27 mouse cellular contexts compared by ENCODE assay signal in genomic region chr10:95461053-95461553, GRCm38 (mm10). TPM values are rescaled to one million over a fixed set of nuclear protein-coding genes. Genes with fewer than 3 reads are reported as not detected.
DNase-seq lines count a peak whose midpoint lies in the region; TF ChIP-seq lines count a peak whose summit lies in the region.
"Had no signal": no experiment of that assay in that cellular context is flagged by ENCODE, and none has a peak within 500 bp of the region (broad histone marks: within the 10 kb centered on the region; RNA-seq: fewer than 3 reads in every experiment).

No protein-coding gene starts in this region.

- WGBS in limb, embryonic 10.5 days: 74% methylated on average over 4 of the region's 4 CpGs

- H3K4me1 ChIP-seq in ES-Bruce4 (ENCODE audit: control insufficient read depth, insufficient read depth, low read length) (peaks cover 8% of the 10 kb centered on the region), ES-E14 (ENCODE audit: control insufficient read depth in 2 of 2, insufficient read depth in 2 of 2, low read length in 2 of 2, poor library complexity in 1 of 2) (peaks cover 12 to 18% of the 10 kb centered on the region in 2 experiments; a peak in 3 of 4 replicates)
- H3K4me1 ChIP-seq in limb, embryonic 10.5 days: peaks cover 5% of the 10 kb centered on the region; the same call in 1 of the 2 replicates
- H3K4me1 ChIP-seq: embryonic facial prominence, embryonic 13.5 days; forebrain, embryonic 15.5 days; heart, embryonic 15.5 days; hindbrain, embryonic 13.5 days; intestine, embryonic 15.5 days had no signal

- H3K27ac ChIP-seq in ES-Bruce4 (ENCODE audit: insufficient read depth, low read length) (peak overlapping the region; percentile 84), ES-E14 (ENCODE audit: insufficient read depth, low read depth, low read length, poor library complexity, severe bottlenecking) (peak overlapping the region; percentile 92)
- no peak overlapping the region for H3K27ac ChIP-seq in limb, embryonic 10.5 days
- H3K27ac ChIP-seq: embryonic facial prominence, embryonic 10.5 days; embryonic facial prominence, embryonic 13.5 days; forebrain, embryonic 12.5 days; forebrain, embryonic 15.5 days; heart, embryonic 15.5 days; hindbrain, embryonic 10.5 days; hindbrain, embryonic 13.5 days; intestine, embryonic 15.5 days had no signal

- H3K27me3 ChIP-seq in ES-Bruce4 (ENCODE audit: control insufficient read depth, insufficient read depth, low read length, poor library complexity, severe bottlenecking): no peaks in the 10 kb centered on the region
- no peaks in the 10 kb centered on the region for H3K27me3 ChIP-seq in limb, embryonic 10.5 days (ENCODE audit: low read depth, poor library complexity, severe bottlenecking)
- H3K27me3 ChIP-seq: embryonic facial prominence, embryonic 13.5 days; forebrain, embryonic 12.5 days; forebrain, embryonic 15.5 days; heart, embryonic 12.5 days; heart, embryonic 15.5 days; hindbrain, embryonic 13.5 days; intestine, embryonic 15.5 days had no signal

- no peak for TF ChIP-seq EP300 in ES-Bruce4 (IDR thresholded peaks at IDR 0.05; ENCODE audit: insufficient read depth, low read depth, low read length)

- H3K9me3 ChIP-seq in ES-Bruce4 (replicated peaks; ENCODE audit: control insufficient read depth, insufficient read depth, low read length, poor library complexity, severe bottlenecking) (no peaks in the 10 kb centered on the region), ES-E14 (ENCODE audit: control insufficient read depth, insufficient read depth, low read depth, low read length) (no peaks in the 10 kb centered on the region)
- no peaks in the 10 kb centered on the region for H3K9me3 ChIP-seq in limb, embryonic 10.5 days (replicated peaks)
- H3K9me3 ChIP-seq: embryonic facial prominence, embryonic 10.5 days; embryonic facial prominence, embryonic 13.5 days; forebrain, embryonic 12.5 days; forebrain, embryonic 15.5 days; heart, embryonic 12.5 days; heart, embryonic 15.5 days; hindbrain, embryonic 10.5 days; hindbrain, embryonic 13.5 days; intestine, embryonic 15.5 days had no signal

- in situ Hi-C loops in ES-E14 (cut with MboI; ENCODE audit: low sequenced_read_pairs in 2 of 2, unreplicated experiment in 2 of 2): loop anchor here in 1 of 2 experiments (25.0 kb wide), 1 partner anchor 774 kb away; the partner anchor contains the start of gene Cep83

- DNase-seq in ES-E14 (ENCODE audit: low read depth, low spot score): peak; percentile 76
- peak; percentile 96 for DNase-seq in ZHBTc4 (ENCODE audit: low read depth, low spot score)
- no peak for DNase-seq in limb, embryonic 10.5 days (ENCODE audit: low spot score)
- no peak for DNase-seq in layer of hippocampus, postnatal 10 days (ENCODE audit: low spot score in 2 of 2)
- no peak for DNase-seq in urinary bladder, adult 2 months (ENCODE audit: low spot score)
- DNase-seq: adrenal gland, postnatal 10 days; adrenal gland, postnatal 36 days; cerebellum, adult 11 months; cerebellum, adult 8-10 months; cerebellum, postnatal 10 days; cerebellum, postnatal 36 days; embryo, embryonic 11 days; gastrocnemius, postnatal 25 days; heart, adult 18-20 months; heart, postnatal 10 days; heart, postnatal 36 days had no signal

- H3K4me3 ChIP-seq in ES-Bruce4 (ENCODE audit: low read depth, low read length) (no peak overlapping the region; the same call in 1 of the 2 replicates), ES-E14 (ENCODE audit: insufficient read depth in 1 of 2, low read depth in 1 of 2, low read length in 2 of 2, poor library complexity in 1 of 2, severe bottlenecking in 1 of 2) (peak overlapping the region; percentile 60 to 70; a peak in 3 of 4 replicates)
- no peak overlapping the region for H3K4me3 ChIP-seq in limb, embryonic 10.5 days
- H3K4me3 ChIP-seq: embryonic facial prominence, embryonic 10.5 days; embryonic facial prominence, embryonic 13.5 days; erythroblast, embryonic 14.5 days; forebrain, embryonic 12.5 days; forebrain, embryonic 15.5 days; heart, embryonic 12.5 days; heart, embryonic 15.5 days; hindbrain, embryonic 10.5 days; hindbrain, embryonic 13.5 days; intestine, embryonic 15.5 days had no signal

- no peak for TF ChIP-seq POLR2A in ES-Bruce4 (IDR thresholded peaks at IDR 0.05; ENCODE audit: insufficient read depth, low read length)

- no peak overlapping the region for H3K9ac ChIP-seq in ES-Bruce4 (ENCODE audit: low read depth, poor library complexity, severe bottlenecking)
- 0 out of 2 replicates have a peak overlapping the region, but pooled peaks have one; percentile 31 for H3K9ac ChIP-seq in ES-E14 (ENCODE audit: insufficient read depth, low read depth, low read length, poor library complexity, severe bottlenecking)
- H3K9ac ChIP-seq: embryonic facial prominence, embryonic 13.5 days; forebrain, embryonic 12.5 days; forebrain, embryonic 15.5 days; heart, embryonic 12.5 days; heart, embryonic 15.5 days; hindbrain, embryonic 13.5 days; intestine, embryonic 15.5 days had no signal

- peaks cover 2% of the 10 kb centered on the region; the same call in 1 of the 2 replicates for H3K36me3 ChIP-seq in ES-Bruce4 (ENCODE audit: control insufficient read depth, insufficient read depth, low read length, poor library complexity, severe bottlenecking)
- peaks cover 3% of the 10 kb centered on the region; the same call in 1 of the 2 replicates for H3K36me3 ChIP-seq in ES-E14 (ENCODE audit: control insufficient read depth, insufficient read depth, low read length, poor library complexity, severe bottlenecking)
- no peaks in the 10 kb centered on the region for H3K36me3 ChIP-seq in limb, embryonic 10.5 days
- H3K36me3 ChIP-seq: embryonic facial prominence, embryonic 10.5 days; embryonic facial prominence, embryonic 13.5 days; forebrain, embryonic 12.5 days; forebrain, embryonic 15.5 days; heart, embryonic 12.5 days; heart, embryonic 15.5 days; hindbrain, embryonic 10.5 days; hindbrain, embryonic 13.5 days; intestine, embryonic 15.5 days had no signal

- TF ChIP-seq CTCF in ES-Bruce4 (IDR thresholded peaks at IDR 0.05; ENCODE audit: low read depth, low read length): no peak

TF ChIP-seq in ES-E14, 5 proteins besides CTCF, POLR2A, EP300 and RAD21:
- TF ChIP-seq CHD2 (IDR thresholded peaks at IDR 0.05; ENCODE audit: low read depth, low read length): peak; percentile 91
- no peak for TF ChIP-seq ZC3H11A (IDR thresholded peaks at IDR 0.05; ENCODE audit: borderline replicate concordance, low read depth, low read length)
TF ChIP-seq in ES-E14: peak in this region for 1.

RNA-seq across cellular contexts. Expression of gene Mrpl42, which starts 40.6 kb away (rescaled TPM):
- polyA plus RNA-seq in ES-Bruce4 (2011; ENCODE audit: insufficient read depth, insufficient read length, low read depth, missing spikeins): 238 and 240 TPM in 2 replicates
- 134 and 163 TPM in 2 replicates for total RNA-seq in ES-E14 (2012; rRNA removed)
- 356 and 383 TPM in 2 replicates for polyA plus RNA-seq in limb, embryonic 10.5 days (2016; fragmentation: Nextera tagmentation; extraction: Ambion mirVana)
- total RNA-seq in layer of hippocampus, postnatal 10 days (2021): 10 to 100 TPM; 76.8 to 84.2 TPM
- 178 and 179 TPM in 2 replicates for polyA plus RNA-seq in urinary bladder, adult 2 months (2012; rRNA removed)

RNA-seq across cellular contexts. Expression of gene Socs2, which starts 44.1 kb away (rescaled TPM):
- 66.1 and 75.1 TPM in 2 replicates for polyA plus RNA-seq in ES-Bruce4 (2011; ENCODE audit: insufficient read depth, insufficient read length, low read depth, missing spikeins)
- total RNA-seq in ES-E14 (2012; rRNA removed): 46.3 and 102 TPM in 2 replicates
- 34.5 and 40.8 TPM in 2 replicates for polyA plus RNA-seq in limb, embryonic 10.5 days (2016; fragmentation: Nextera tagmentation; extraction: Ambion mirVana)
- 10 to 100 TPM; 73.9 to 75.7 TPM for total RNA-seq in layer of hippocampus, postnatal 10 days (2021)
- 13.5 and 15.6 TPM in 2 replicates for polyA plus RNA-seq in urinary bladder, adult 2 months (2012; rRNA removed)

RNA-seq across cellular contexts. Expression of gene Ube2n, which starts 53.8 kb away (rescaled TPM):
- 280 and 301 TPM in 2 replicates for polyA plus RNA-seq in ES-Bruce4 (2011; ENCODE audit: insufficient read depth, insufficient read length, low read depth, missing spikeins)
- 88.6 and 102 TPM in 2 replicates for total RNA-seq in ES-E14 (2012; rRNA removed)
- polyA plus RNA-seq in limb, embryonic 10.5 days (2016; fragmentation: Nextera tagmentation; extraction: Ambion mirVana): 432 and 466 TPM in 2 replicates
- total RNA-seq in layer of hippocampus, postnatal 10 days (2021): 100 to 1,000 TPM; 188 to 223 TPM
- 152 and 171 TPM in 2 replicates for polyA plus RNA-seq in urinary bladder, adult 2 months (2012; rRNA removed)

Comparison
In these comparisons a context has a peak if more than half of its experiments do, and no peak if none do; other contexts are left out.
1. H3K4me3 ChIP-seq: peak in ES-E14 (2 of 2); none in ES-Bruce4 (single experiment) and limb, embryonic 10.5 days (single experiment).
2. DNase-seq: peak in ES-E14 (single experiment) and ZHBTc4 (single experiment); none in limb, embryonic 10.5 days (single experiment), layer of hippocampus, postnatal 10 days (0 of 2) and urinary bladder, adult 2 months (single experiment).